ENCODE assay signal across 8 mouse cellular contexts in genomic region chr9:122352025-122352392, GRCm38 (mm10). TPM values are rescaled to one million over a fixed set of nuclear protein-coding genes. Genes with fewer than 3 reads are reported as not detected.
DNase-seq lines count a peak whose midpoint lies in the region; ATAC-seq and TF ChIP-seq lines count a peak whose summit lies in the region.

No protein-coding gene starts in this region.

- peak overlapping the region; percentile 77 for H3K4me2 ChIP-seq in heart, embryonic 13.5 days

- peak overlapping the region; percentile 83 for H3K4me3 ChIP-seq in heart, embryonic 13.5 days
- H3K4me3 ChIP-seq in MEL (ENCODE audit: control insufficient read depth in 1 of 2, insufficient read depth in 1 of 2, low read depth in 2 of 2, low read length in 2 of 2) = peak overlapping the region; percentile 71 to 86

- H3K27ac ChIP-seq in heart, embryonic 13.5 days (replicated peaks) = peak overlapping the region; percentile 80
- peak overlapping the region; percentile 50 for H3K27ac ChIP-seq in MEL (ENCODE audit: control insufficient read depth, low read depth, low read length)

- H3K27me3 ChIP-seq in heart, embryonic 13.5 days (replicated peaks) = no peaks in the 10 kb centered on the region
- no peaks in the 10 kb centered on the region for H3K27me3 ChIP-seq in MEL (ENCODE audit: control insufficient read depth in 1 of 2, insufficient read depth in 2 of 2, low read length in 2 of 2)

- TF ChIP-seq EP300 in MEL (IDR thresholded peaks at IDR 0.05; ENCODE audit: low read depth in 1 of 2, low read length in 2 of 2) = no peak; a peak in 1 of 4 replicates

- TF ChIP-seq RAD21 in MEL (IDR thresholded peaks at IDR 0.05; ENCODE audit: low read depth, low read length) = no peak

- no peaks in the 10 kb centered on the region for H3K9me3 ChIP-seq in heart, embryonic 13.5 days
- no peaks in the 10 kb centered on the region for H3K9me3 ChIP-seq in MEL (replicated peaks; ENCODE audit: insufficient read depth, low read length)

- no peaks in the 10 kb centered on the region for H3K36me3 ChIP-seq in heart, embryonic 13.5 days
- H3K36me3 ChIP-seq in MEL (ENCODE audit: control insufficient read depth in 1 of 2, insufficient read depth in 2 of 2, low read length in 2 of 2) = peaks cover 0 to 37% of the 10 kb centered on the region in 2 experiments; a peak in 2 of 4 replicates

- peaks cover 4% of the 10 kb centered on the region for H3K79me2 ChIP-seq in MEL (ENCODE audit: control insufficient read depth, insufficient read depth, low read length, poor library complexity)

- H3K4me1 ChIP-seq in heart, embryonic 13.5 days = peaks cover 18% of the 10 kb centered on the region
- H3K4me1 ChIP-seq in MEL (ENCODE audit: control insufficient read depth in 1 of 2, insufficient read depth in 2 of 2, low read length in 2 of 2) = peaks cover 20 to 33% of the 10 kb centered on the region in 2 experiments

- ATAC-seq in heart, embryonic 13.5 days (ENCODE audit: extremely low read depth, insufficient number of reproducible peaks, low FRiP score, low TSS enrichment) = peak; percentile 43
- peak; percentile 3; the same call in 1 of the 2 replicates for ATAC-seq in megakaryocyte progenitor cell, adult 5-6 weeks (replicated peaks; ENCODE audit: poor library complexity)

- WGBS in heart, embryonic 13.5 days = 1% methylated on average over 30 of the region's 30 CpGs

- DNase-seq in heart, postnatal 4 days = no peak
- DNase-seq in MEL (ENCODE audit: low read depth, low spot score) = peak; percentile 62
- DNase-seq in forelimb bud, embryonic 11.5 days (ENCODE audit: low read depth, low spot score) = peak; percentile 13
- no peak for DNase-seq in urinary bladder, postnatal 14 days (ENCODE audit: low spot score)
- no peak for DNase-seq in left cerebral cortex, postnatal 14 days (ENCODE audit: low spot score in 2 of 2)
- DNase-seq in frontal cortex, postnatal 25 days (ENCODE audit: low spot score in 2 of 2) = no peak

- TF ChIP-seq CTCF in MEL (IDR thresholded peaks at IDR 0.05 in 2 of 3, conservative IDR thresholded peaks at IDR 0.05 in 1 of 3; ENCODE audit: control insufficient read depth in 1 of 3, insufficient read depth in 1 of 3, low read depth in 2 of 3, low read length in 3 of 3, poor library complexity in 1 of 3, severe bottlenecking in 1 of 3) = no peak

- H3K9ac ChIP-seq in heart, embryonic 13.5 days = peak overlapping the region; percentile 94
- peak overlapping the region; percentile 94 for H3K9ac ChIP-seq in MEL (ENCODE audit: control insufficient read depth, low read depth, low read length, poor library complexity, severe bottlenecking)

- intact Hi-C loops in left cerebral cortex, postnatal 14 days (cut with DNase I) = loop anchor here (10.0 kb wide), 1 partner anchor 343 kb away; no protein-coding TSS in a partner anchor

- no peak for TF ChIP-seq POLR2A in MEL (IDR thresholded peaks at IDR 0.05; ENCODE audit: control insufficient read depth in 1 of 2, insufficient read depth in 1 of 2, low read depth in 1 of 2, low read length in 2 of 2, poor library complexity in 1 of 2)

TF ChIP-seq in MEL, 35 proteins besides CTCF, POLR2A, EP300 and RAD21:
- TF ChIP-seq MYC (IDR thresholded peaks at IDR 0.05; ENCODE audit: low read depth, low read length) = 0 out of 2 replicates have a peak, but pooled peaks have one; percentile 3
- no peak for TF ChIP-seq CHD1 (IDR thresholded peaks at IDR 0.05; ENCODE audit: low read depth, low read length)
- TF ChIP-seq MXI1 (IDR thresholded peaks at IDR 0.05; ENCODE audit: low read depth, low read length) = peak; percentile 6; the same call in 1 of the 2 replicates
- no peak for TF ChIP-seq POLR2AphosphoS5 (IDR thresholded peaks at IDR 0.05; ENCODE audit: borderline replicate concordance, low read depth, low read length)
- no peak for TF ChIP-seq ZNF384 (IDR thresholded peaks at IDR 0.05; ENCODE audit: low read depth, low read length)
- peak; percentile 30; the same call in 1 of the 2 replicates for TF ChIP-seq MAX (IDR thresholded peaks at IDR 0.05; ENCODE audit: low read length)
- TF ChIP-seq BHLHE40 (IDR thresholded peaks at IDR 0.05; ENCODE audit: borderline replicate concordance, low read depth, low read length) = peak; percentile 17; the same call in 1 of the 2 replicates
- no peak for TF ChIP-seq ETS1 (IDR thresholded peaks at IDR 0.05; ENCODE audit: low read depth, low read length)
- TF ChIP-seq MAZ (IDR thresholded peaks at IDR 0.05; ENCODE audit: low read depth, low read length) = no peak
- no peak for TF ChIP-seq E2F4 (IDR thresholded peaks at IDR 0.05; ENCODE audit: borderline replicate concordance, low read depth, low read length)
TF ChIP-seq in MEL: peak in this region for 4.

RNA-seq across cellular contexts. Expression of gene Abhd5, which starts 0.6 kb away (rescaled TPM):
- 16.7 and 19.6 TPM in 2 replicates for polyA plus RNA-seq in heart, embryonic 13.5 days (2015; fragmentation: Nextera tagmentation; extraction: Ambion mirVana)
- total RNA-seq in heart, postnatal 4 days (2021) = 10 to 100 TPM; 41.4 to 44.1 TPM
- total RNA-seq in MEL (2012; rRNA removed) = 14.2 and 14.3 TPM in 2 replicates
- 10 to 100 TPM in 1 of 2 experiments, not detected in 1; 20.2 TPM for polyA plus RNA-seq in MEL (2012; ENCODE audit: insufficient read depth in 1 of 2, insufficient read length in 2 of 2, low read depth in 1 of 2, low replicate concordance in 2 of 2, missing spikeins in 1 of 2)
- 42.2 and 58.9 TPM in 2 replicates for total RNA-seq in megakaryocyte progenitor cell, adult 5-6 weeks (2015)
- total RNA-seq in megakaryocyte progenitor cell, adult 5-6 weeks (2017) = 44.1 and 63.1 TPM in 2 replicates
- 10 to 100 TPM; 28.4 to 30.3 TPM for total RNA-seq in left cerebral cortex, postnatal 14 days (2021)

RNA-seq across cellular contexts. Expression of gene Ano10, which starts 57.8 kb away (rescaled TPM):
- 29.2 and 30.8 TPM in 2 replicates for polyA plus RNA-seq in heart, embryonic 13.5 days (2015; fragmentation: Nextera tagmentation; extraction: Ambion mirVana)
- 10 to 100 TPM; 23.7 to 25.5 TPM for total RNA-seq in heart, postnatal 4 days (2021)
- total RNA-seq in MEL (2012; rRNA removed) = 0.29 and 0.54 TPM in 2 replicates
- 1 to 10 TPM in 1 of 2 experiments, not detected in 1; 3.1 TPM for polyA plus RNA-seq in MEL (2012; ENCODE audit: insufficient read depth in 1 of 2, insufficient read length in 2 of 2, low read depth in 1 of 2, low replicate concordance in 2 of 2, missing spikeins in 1 of 2)
- 15.9 and 18.9 TPM in 2 replicates for total RNA-seq in megakaryocyte progenitor cell, adult 5-6 weeks (2015)
- total RNA-seq in megakaryocyte progenitor cell, adult 5-6 weeks (2017) = 13.3 and 13.9 TPM in 2 replicates
- 10 to 100 TPM; 28.5 to 34.2 TPM for total RNA-seq in left cerebral cortex, postnatal 14 days (2021)

Comparison
In these comparisons a context has a peak if more than half of its experiments do, and no peak if none do; other contexts are left out.
1. DNase-seq: peak in MEL (single experiment) and forelimb bud, embryonic 11.5 days (single experiment); none in heart, postnatal 4 days (single experiment), urinary bladder, postnatal 14 days (single experiment), left cerebral cortex, postnatal 14 days (0 of 2) and frontal cortex, postnatal 25 days (0 of 2).